Mouse (Mus musculus): Measurements from ENCODE around the gene Plekhh2. TPM values are rescaled to one million over a fixed set of nuclear protein-coding genes. Genes with fewer than 3 reads are reported as not detected.

Gene Plekhh2
- 6.1 TPM in 2 replicates for polyA plus RNA-seq (2016; fragmentation: Nextera tagmentation; extraction: Ambion mirVana)

- H3K27me3 ChIP-seq (replicated peaks; ENCODE audit: low read depth, poor library complexity, severe bottlenecking) = peaks cover 14% of the 10 kb centered on the region
- peaks cover 22% of the 10 kb centered on the region for H3K4me1 ChIP-seq
- H3K27ac ChIP-seq (replicated peaks) = peak within 1 kb of the TSS; percentile 88
- H3K9me3 ChIP-seq = no peaks in the 10 kb centered on the region
- H3K36me3 ChIP-seq (replicated peaks) = no peaks in the 10 kb centered on the region
- DNase-seq (ENCODE audit: low spot score) = peak; percentile 91
- WGBS = under 1% methylated on average over 79 of the region's 79 CpGs
- H3K4me3 ChIP-seq = peak within 1 kb of the TSS; percentile 88
Measured at GRCm38 (mm10) chr17:84511682-84512515, at the start of gene Plekhh2. TSS of gene Plekhh2 (plus strand) at chr17:84511895.

- H3K27ac ChIP-seq (replicated peaks) = peak within 1 kb of the TSS; percentile 92
- H3K27me3 ChIP-seq (replicated peaks; ENCODE audit: low read depth, poor library complexity, severe bottlenecking) = no peaks in the 10 kb centered on the region
- peak; percentile 97 for DNase-seq (ENCODE audit: low spot score)
- under 1% methylated on average over 67 of the region's 67 CpGs for WGBS
- H3K9me3 ChIP-seq = no peaks in the 10 kb centered on the region
- H3K4me1 ChIP-seq = peaks cover 21% of the 10 kb centered on the region
- peaks cover 10% of the 10 kb centered on the region for H3K36me3 ChIP-seq (replicated peaks)
- peak within 1 kb of the TSS; percentile 95 for H3K4me3 ChIP-seq
Measured at GRCm38 (mm10) chr17:84465753-84466608, 45.7 kb upstream of the Plekhh2 start, which contains the start of gene Thada. TSS of gene Thada (minus strand) at chr17:84466205.

- Histone ChIP-seq H3K27ac (replicated peaks) (no peak overlapping the region), H3K9me3 (no peaks in the 10 kb centered on the region), H3K4me3 (no peak overlapping the region), H3K27me3 (replicated peaks; ENCODE audit: low read depth, poor library complexity, severe bottlenecking) (no peaks in the 10 kb centered on the region), H3K4me1 (no peaks in the 10 kb centered on the region), H3K36me3 (replicated peaks) (no peaks in the 10 kb centered on the region)
- WGBS = 65% methylated on average over 4 of the region's 4 CpGs
- DNase-seq (ENCODE audit: low spot score) = no peak
Measured at GRCm38 (mm10) chr17:84474312-84474711, 37.4 kb upstream of the Plekhh2 start.

- DNase-seq (ENCODE audit: low spot score) = no peak
- WGBS = 87% methylated on average over 5 of the region's 5 CpGs
- no peak overlapping the region for H3K27ac ChIP-seq (replicated peaks)
- no peaks in the 10 kb centered on the region for H3K36me3 ChIP-seq (replicated peaks)
- H3K4me3 ChIP-seq = no peak overlapping the region
- no peaks in the 10 kb centered on the region for H3K27me3 ChIP-seq (replicated peaks; ENCODE audit: low read depth, poor library complexity, severe bottlenecking)
- H3K9me3 ChIP-seq = no peaks in the 10 kb centered on the region
- H3K4me1 ChIP-seq = peaks cover 15% of the 10 kb centered on the region
Measured at GRCm38 (mm10) chr17:84477176-84477575, 34.5 kb upstream of the Plekhh2 start.

GRCm38 (mm10) chr17:84478276-84478675 is 33.4 kb upstream of the Plekhh2 start:
- Histone ChIP-seq H3K4me3 (no peak overlapping the region), H3K4me1 (peaks cover 15% of the 10 kb centered on the region), H3K27ac (replicated peaks) (no peak overlapping the region), H3K27me3 (replicated peaks; ENCODE audit: low read depth, poor library complexity, severe bottlenecking) (no peaks in the 10 kb centered on the region), H3K36me3 (replicated peaks) (no peaks in the 10 kb centered on the region), H3K9me3 (no peaks in the 10 kb centered on the region)
- WGBS = 86% methylated on average over 4 of the region's 4 CpGs
- no peak for DNase-seq (ENCODE audit: low spot score)

GRCm38 (mm10) chr17:84480464-84481355 is 31.0 kb upstream of the Plekhh2 start:
- H3K4me1 ChIP-seq = peaks cover 15% of the 10 kb centered on the region
- H3K9me3 ChIP-seq = no peaks in the 10 kb centered on the region
- 49% methylated on average over 15 of the region's 15 CpGs for WGBS
- H3K36me3 ChIP-seq (replicated peaks) = no peaks in the 10 kb centered on the region
- peak; percentile 47 for DNase-seq (ENCODE audit: low spot score)
- H3K27ac ChIP-seq (replicated peaks) = peak overlapping the region; percentile 71
- H3K4me3 ChIP-seq = no peak overlapping the region
- no peaks in the 10 kb centered on the region for H3K27me3 ChIP-seq (replicated peaks; ENCODE audit: low read depth, poor library complexity, severe bottlenecking)

GRCm38 (mm10) chr17:84482831-84483230 is 28.9 kb upstream of the Plekhh2 start:
- WGBS = 90% methylated on average over 3 of the region's 3 CpGs

GRCm38 (mm10) chr17:84483673-84484320 is 27.9 kb upstream of the Plekhh2 start:
- Histone ChIP-seq H3K27me3 (replicated peaks; ENCODE audit: low read depth, poor library complexity, severe bottlenecking) (no peaks in the 10 kb centered on the region), H3K4me3 (no peak overlapping the region), H3K27ac (replicated peaks) (no peak overlapping the region), H3K4me1 (peaks cover 15% of the 10 kb centered on the region), H3K9me3 (no peaks in the 10 kb centered on the region), H3K36me3 (replicated peaks) (no peaks in the 10 kb centered on the region)
- DNase-seq (ENCODE audit: low spot score) = no peak
- WGBS = 80% methylated on average over 6 of the region's 6 CpGs

More at GRCm38 (mm10) chr17:84482831-84483230, 28.9 kb upstream of the Plekhh2 start:
- H3K27ac ChIP-seq (replicated peaks) = no peak overlapping the region
- H3K4me3 ChIP-seq = no peak overlapping the region
- no peaks in the 10 kb centered on the region for H3K9me3 ChIP-seq
- no peak for DNase-seq (ENCODE audit: low spot score)
- H3K4me1 ChIP-seq = peaks cover 15% of the 10 kb centered on the region
- H3K36me3 ChIP-seq (replicated peaks) = no peaks in the 10 kb centered on the region
- no peaks in the 10 kb centered on the region for H3K27me3 ChIP-seq (replicated peaks; ENCODE audit: low read depth, poor library complexity, severe bottlenecking)

GRCm38 (mm10) chr17:84487415-84487814 is 24.3 kb upstream of the Plekhh2 start:
- H3K27me3 ChIP-seq (replicated peaks; ENCODE audit: low read depth, poor library complexity, severe bottlenecking) = no peaks in the 10 kb centered on the region
- H3K9me3 ChIP-seq = no peaks in the 10 kb centered on the region
- H3K36me3 ChIP-seq (replicated peaks) = no peaks in the 10 kb centered on the region
- no peak for DNase-seq (ENCODE audit: low spot score)
- H3K4me1 ChIP-seq = no peaks in the 10 kb centered on the region
- no peak overlapping the region for H3K4me3 ChIP-seq
- H3K27ac ChIP-seq (replicated peaks) = no peak overlapping the region
- 84% methylated on average over 2 of the region's 2 CpGs for WGBS

GRCm38 (mm10) chr17:84492255-84492880 is 19.3 kb upstream of the Plekhh2 start:
- DNase-seq (ENCODE audit: low spot score) = no peak
- Histone ChIP-seq H3K27ac (replicated peaks) (no peak overlapping the region), H3K9me3 (no peaks in the 10 kb centered on the region), H3K36me3 (replicated peaks) (no peaks in the 10 kb centered on the region), H3K4me1 (no peaks in the 10 kb centered on the region), H3K27me3 (replicated peaks; ENCODE audit: low read depth, poor library complexity, severe bottlenecking) (no peaks in the 10 kb centered on the region), H3K4me3 (no peak overlapping the region)
- WGBS = 38% methylated on average over 5 of the region's 5 CpGs

GRCm38 (mm10) chr17:84497026-84497425 is 14.7 kb upstream of the Plekhh2 start:
- no peak for DNase-seq (ENCODE audit: low spot score)
- Histone ChIP-seq H3K27me3 (replicated peaks; ENCODE audit: low read depth, poor library complexity, severe bottlenecking) (no peaks in the 10 kb centered on the region), H3K27ac (replicated peaks) (no peak overlapping the region), H3K36me3 (replicated peaks) (no peaks in the 10 kb centered on the region), H3K9me3 (no peaks in the 10 kb centered on the region), H3K4me1 (peaks cover 3% of the 10 kb centered on the region; the same call in 1 of the 2 replicates), H3K4me3 (no peak overlapping the region)
- 88% methylated on average over 5 of the region's 5 CpGs for WGBS
